Mouse (Mus musculus): ENCODE data around the gene Olfr282.
"Not testable (repeated sequence)": the region's sequence is repeated elsewhere in the genome, so short reads cannot be mapped to it uniquely, and the experiment has no call there.

Gene Olfr282

DNA sequence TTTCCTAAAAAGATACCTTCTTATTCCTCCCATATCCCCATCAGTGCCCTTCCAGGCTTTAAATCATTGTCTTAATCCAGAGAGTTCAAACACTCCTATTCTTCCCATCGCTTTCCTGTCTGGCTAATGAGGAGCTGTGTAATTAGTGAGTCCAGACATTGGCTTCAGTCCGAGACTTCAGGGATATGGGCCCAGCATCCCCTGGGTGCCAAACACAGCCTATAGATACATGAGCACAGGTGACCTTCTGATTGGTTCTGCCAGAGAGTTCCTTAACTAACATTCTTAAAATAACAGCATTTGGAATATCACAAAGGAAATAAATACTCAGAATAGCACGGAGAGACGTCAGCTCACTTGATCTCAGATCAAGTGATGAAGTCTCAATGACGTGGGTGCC, at the start of gene Olfr282:
Olfr282 (plus strand) TSS at position 301 of the 400 bp plus-strand sequence.
- DNase-seq (ENCODE audit: extremely low read depth, low read depth, low spot score) = not testable (repeated sequence)

DNA sequence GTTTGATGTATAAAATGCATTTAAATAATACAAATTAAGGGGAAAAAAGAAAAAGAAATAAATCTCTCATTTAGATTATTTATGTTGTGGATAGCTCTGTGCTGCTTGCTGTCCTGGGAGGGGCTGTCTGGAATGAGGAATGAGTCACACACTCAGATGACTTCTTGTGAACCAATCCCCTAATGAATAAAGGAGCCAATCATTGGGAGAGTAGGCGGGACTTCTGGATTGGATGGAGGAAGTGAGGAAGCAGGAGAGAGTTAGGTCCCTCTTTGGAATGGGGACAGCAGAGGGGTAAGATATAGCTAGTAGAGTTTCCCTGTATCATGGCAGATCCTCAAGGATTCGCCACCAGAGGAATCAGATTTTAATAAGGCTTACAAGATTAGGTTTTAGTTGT, 43.4 kb upstream of the Olfr282 start:
- DNase-seq (ENCODE audit: extremely low read depth, low read depth, low spot score) = no peak

GRCm38 (mm10) chr15:98389796-98390195, 41.2 kb upstream of the Olfr282 start:
- DNase-seq (ENCODE audit: extremely low read depth, low read depth, low spot score) = no peak

DNA sequence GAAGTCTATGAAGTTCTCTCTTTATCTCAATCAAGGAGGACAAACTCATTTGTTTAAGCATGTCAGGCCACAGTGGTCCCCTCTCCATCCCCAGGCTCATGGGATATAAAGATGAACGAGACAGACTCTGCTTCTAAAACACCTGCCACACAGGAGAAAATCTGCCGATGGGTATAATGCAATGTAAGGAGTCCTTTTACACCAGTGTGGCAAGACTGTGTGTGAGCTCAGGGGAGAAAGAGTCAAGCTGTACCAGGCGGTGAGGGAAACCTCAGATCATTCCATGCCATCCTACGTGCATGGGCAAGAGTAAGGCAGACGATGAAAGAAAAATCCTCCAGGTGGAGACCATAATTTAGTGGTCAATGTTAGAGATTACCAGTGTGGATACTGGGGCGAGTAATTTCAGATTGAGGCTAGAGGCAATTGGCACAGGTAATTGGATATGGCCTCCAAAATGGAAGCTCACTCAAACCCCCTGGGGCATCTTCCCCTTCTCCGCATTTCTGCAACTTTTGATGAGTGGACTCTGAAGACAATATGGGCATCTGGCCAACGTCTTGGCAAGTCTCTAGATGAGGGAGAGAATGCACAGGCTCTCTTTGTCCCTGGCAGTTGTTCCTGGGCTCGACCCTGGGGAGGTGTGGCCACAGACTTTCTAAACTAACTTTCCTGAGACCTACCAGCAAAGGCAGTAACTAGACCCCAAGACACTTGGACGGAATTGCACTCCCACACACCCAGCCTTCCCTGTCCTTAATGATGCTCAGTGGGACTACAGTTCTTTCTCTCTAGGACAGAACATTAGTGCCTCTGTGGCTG, 39.7 kb upstream of the Olfr282 start:
- no peak for DNase-seq (ENCODE audit: extremely low read depth, low read depth, low spot score)

GRCm38 (mm10) chr15:98391903-98392187, 39.2 kb upstream of the Olfr282 start:
- no peak for DNase-seq (ENCODE audit: extremely low read depth, low read depth, low spot score)

GRCm38 (mm10) chr15:98397136-98397535, 33.9 kb upstream of the Olfr282 start:
- DNase-seq (ENCODE audit: extremely low read depth, low read depth, low spot score) = no peak

GRCm38 (mm10) chr15:98402356-98402755, 28.7 kb upstream of the Olfr282 start:
- no peak for DNase-seq (ENCODE audit: extremely low read depth, low read depth, low spot score)

- DNase-seq (ENCODE audit: extremely low read depth, low read depth, low spot score) = no peak
These were observed 22.5 kb upstream of the Olfr282 start for GRCm38 (mm10) chr15:98408406-98409060.

- DNase-seq (ENCODE audit: extremely low read depth, low read depth, low spot score) = no peak
These were observed 21.4 kb upstream of the Olfr282 start for GRCm38 (mm10) chr15:98409635-98410034.

GRCm38 (mm10) chr15:98410249-98410648, 20.8 kb upstream of the Olfr282 start:
- no peak for DNase-seq (ENCODE audit: extremely low read depth, low read depth, low spot score)

GRCm38 (mm10) chr15:98415996-98416395, 15.0 kb upstream of the Olfr282 start:
- DNase-seq (ENCODE audit: extremely low read depth, low read depth, low spot score) = no peak

DNA sequence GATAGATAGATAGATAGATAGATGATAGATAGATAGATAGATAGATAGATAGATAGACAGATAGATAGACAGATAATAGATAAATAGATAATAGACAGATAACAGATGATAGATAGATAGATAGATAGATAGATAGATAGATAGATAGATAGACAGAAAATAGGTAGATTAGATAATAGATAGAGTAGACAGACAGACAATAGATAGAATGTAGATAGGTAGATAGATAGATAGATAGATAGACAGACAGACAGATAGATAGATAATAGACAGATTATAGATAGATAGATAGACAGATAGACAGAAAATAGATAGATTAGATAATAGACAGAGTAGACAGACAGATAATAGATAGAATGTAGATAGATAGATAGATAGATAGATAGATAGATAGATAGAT, 14.2 kb upstream of the Olfr282 start:
- not testable (repeated sequence) for DNase-seq (ENCODE audit: extremely low read depth, low read depth, low spot score)

DNA sequence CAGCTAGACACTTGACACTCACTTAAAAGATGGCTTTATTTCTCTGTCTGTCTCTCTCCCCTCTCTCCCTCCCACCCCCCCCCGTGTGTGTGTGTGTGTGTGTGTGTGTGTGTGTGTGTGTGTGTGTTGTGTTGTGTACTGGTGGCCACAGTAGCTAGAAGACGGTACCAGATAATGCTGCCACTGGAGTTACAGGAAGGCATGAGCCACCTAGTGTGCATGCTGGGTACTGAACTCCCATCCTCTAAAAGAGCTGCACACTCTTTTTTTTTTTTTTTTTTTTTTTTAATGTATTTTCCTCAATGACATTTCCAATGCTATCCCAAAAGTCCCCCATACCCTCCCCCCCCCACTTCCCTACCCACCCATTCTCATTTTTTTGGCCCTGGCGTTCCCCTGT, 13.7 kb upstream of the Olfr282 start:
- not testable (repeated sequence) for DNase-seq (ENCODE audit: extremely low read depth, low read depth, low spot score)

DNA sequence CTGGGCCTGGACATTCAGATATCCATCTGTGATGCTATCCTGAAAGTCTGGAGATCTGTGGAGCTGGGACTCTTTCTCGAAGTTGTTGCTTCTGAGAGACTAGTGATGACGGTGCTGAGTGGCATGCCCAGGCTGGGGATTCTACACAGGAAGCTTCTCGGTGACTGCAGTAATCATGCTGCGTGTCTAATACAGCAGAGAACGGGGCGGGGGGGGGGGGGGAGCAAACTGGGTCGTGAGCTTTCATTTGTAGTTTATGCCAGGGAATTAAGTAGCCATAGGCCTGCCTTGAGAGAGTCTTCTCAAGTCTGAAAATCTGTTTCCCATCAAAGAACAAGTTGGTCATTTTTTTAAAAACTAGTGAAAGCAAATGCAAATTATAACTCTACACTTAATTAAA, 12.9 kb upstream of the Olfr282 start:
- DNase-seq (ENCODE audit: extremely low read depth, low read depth, low spot score) = no peak

- no peak for DNase-seq (ENCODE audit: extremely low read depth, low read depth, low spot score)
These were observed 10.1 kb upstream of the Olfr282 start for GRCm38 (mm10) chr15:98420897-98421296.

DNA sequence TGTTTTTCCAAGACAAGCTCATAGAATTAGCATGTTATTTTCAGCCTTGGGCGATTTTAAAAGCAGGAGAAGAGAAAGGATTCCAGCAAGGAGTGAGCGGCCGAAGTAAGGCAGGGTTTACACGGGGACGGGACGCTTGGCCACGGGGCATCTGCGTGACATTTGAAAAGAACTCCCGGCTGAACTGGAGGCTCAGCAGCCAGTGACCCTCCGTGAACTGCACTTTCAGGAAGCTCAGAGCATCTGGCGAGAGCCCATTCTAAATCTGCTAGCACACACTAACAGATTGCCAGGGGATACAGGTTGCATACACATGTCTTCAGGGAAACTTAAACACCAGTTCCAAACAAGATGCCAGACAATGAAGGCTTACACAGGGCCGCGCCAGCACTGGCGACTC, 6.7 kb upstream of the Olfr282 start:
- no peak for DNase-seq (ENCODE audit: extremely low read depth, low read depth, low spot score)

DNA sequence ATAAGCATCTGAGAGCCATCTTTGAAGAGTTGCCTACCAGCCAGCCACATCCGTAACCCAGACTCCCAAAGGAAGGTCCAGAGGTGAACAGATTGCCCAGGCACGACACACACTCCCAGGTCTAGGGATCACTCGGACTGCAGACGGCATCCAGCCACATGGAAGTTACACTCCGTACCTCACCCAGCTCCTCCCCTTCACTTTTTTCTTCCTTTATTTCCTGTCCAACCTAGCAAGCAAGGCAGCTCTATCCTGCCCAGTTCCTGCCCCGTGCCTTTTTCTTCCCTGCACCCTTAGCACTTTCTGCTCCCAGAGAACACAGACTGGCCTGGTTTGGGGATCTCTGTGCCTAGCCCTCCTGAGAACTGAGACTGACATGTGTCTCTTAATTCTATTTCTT, 6.3 kb upstream of the Olfr282 start:
- no peak for DNase-seq (ENCODE audit: extremely low read depth, low read depth, low spot score)

GRCm38 (mm10) chr15:98425188-98425587, 5.8 kb upstream of the Olfr282 start:
- no peak for DNase-seq (ENCODE audit: extremely low read depth, low read depth, low spot score)

DNA sequence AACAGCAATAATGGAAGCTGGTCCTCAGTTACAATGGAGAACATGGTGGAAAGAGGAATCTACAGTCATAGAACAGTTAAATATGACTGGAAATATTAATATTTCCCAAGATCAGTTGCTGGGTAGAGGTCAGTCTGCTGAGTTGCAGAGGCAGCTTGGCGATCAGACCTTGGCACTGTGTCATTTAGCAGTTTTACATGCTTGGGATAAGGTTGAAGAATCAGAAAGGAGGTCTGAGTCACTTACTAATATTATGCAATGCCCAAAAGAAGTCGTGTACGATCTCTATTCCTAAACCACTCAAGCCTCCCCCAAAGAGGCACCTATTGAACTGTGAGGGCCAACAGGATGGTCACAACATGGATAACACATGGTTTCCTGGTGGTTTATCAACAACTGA, 13.5 kb downstream of the Olfr282 start:
- DNase-seq (ENCODE audit: extremely low read depth, low read depth, low spot score) = no peak

DNA sequence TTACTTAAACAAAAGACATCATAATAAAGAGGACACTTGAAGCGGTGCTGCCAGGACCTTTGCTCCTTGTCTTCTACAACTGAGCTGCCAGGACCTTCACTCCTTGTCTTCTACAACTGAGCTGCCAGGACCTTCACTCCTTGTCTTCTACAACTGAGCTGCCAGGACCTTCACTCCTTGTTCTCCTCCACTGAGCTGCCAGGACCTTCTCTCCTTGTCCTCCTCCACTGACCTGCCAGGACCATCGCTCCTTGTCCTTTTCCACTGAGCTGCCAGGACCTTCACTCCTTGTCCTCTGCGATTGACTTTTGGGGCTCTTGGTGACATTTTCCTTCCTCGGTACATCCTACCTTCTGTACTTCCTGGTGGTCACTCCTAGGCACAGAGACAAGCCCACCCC, 17.5 kb downstream of the Olfr282 start:
- DNase-seq (ENCODE audit: extremely low read depth, low read depth, low spot score) = no peak

DNA sequence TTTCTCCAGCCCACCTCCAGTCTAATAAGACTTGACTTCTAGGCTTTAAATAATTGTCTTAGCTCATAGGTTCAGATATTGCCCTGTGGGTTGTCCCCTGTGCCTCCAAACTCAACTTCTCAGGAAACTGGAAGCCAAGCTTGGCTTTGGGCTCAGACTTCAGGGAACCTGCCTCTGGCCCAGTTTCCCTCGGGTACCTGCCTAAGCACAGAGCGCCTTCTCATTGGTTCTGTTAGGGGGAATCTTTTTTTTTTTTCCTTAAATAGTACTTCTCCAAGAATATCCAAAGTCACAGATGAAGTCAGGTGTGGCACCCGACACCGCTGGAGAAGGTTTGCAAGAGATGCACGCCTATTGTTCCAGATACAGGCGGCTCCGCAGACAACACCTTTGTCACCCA, 21.3 kb downstream of the Olfr282 start, which contains the start of gene Olfr281:
Olfr281 (plus strand) TSS at position 301 of the 400 bp plus-strand sequence.
- DNase-seq (ENCODE audit: extremely low read depth, low read depth, low spot score) = no peak

GRCm38 (mm10) chr15:98469596-98469995, 38.6 kb downstream of the Olfr282 start, which contains the start of gene OR5BS1P:
Gene OR5BS1P (plus strand): TSS chr15:98469896.
- no peak for DNase-seq (ENCODE audit: extremely low read depth, low read depth, low spot score)
